ENCODE assay signal across 9 mouse cellular contexts in genomic region chr16:17181382-17181781, GRCm38 (mm10). TPM values are rescaled to one million over a fixed set of nuclear protein-coding genes. Genes with fewer than 3 reads are reported as not detected.
DNase-seq lines count a peak whose midpoint lies in the region; ATAC-seq lines count a peak whose summit lies in the region.
"Had no signal": no experiment of that assay in that cellular context is flagged by ENCODE, and none has a peak within 500 bp of the region (broad histone marks: within the 10 kb centered on the region; RNA-seq: fewer than 3 reads in every experiment).

No protein-coding gene starts in this region.

- no peak for ATAC-seq in kidney, embryonic 15.5 days (replicated peaks; ENCODE audit: low FRiP score)

- intact Hi-C loops in gastrocnemius, postnatal 14 days (cut with DNase I; ENCODE audit: low total_unique reads), result no loop called here

- H3K27me3 ChIP-seq in kidney, embryonic 15.5 days, result no peaks in the 10 kb centered on the region
- H3K27me3 ChIP-seq: limb, embryonic 15.5 days had no signal

- H3K27ac ChIP-seq in kidney, embryonic 15.5 days, result no peak overlapping the region
- H3K27ac ChIP-seq: limb, embryonic 15.5 days had no signal

- no peak overlapping the region for H3K4me2 ChIP-seq in kidney, embryonic 15.5 days
- H3K4me2 ChIP-seq: limb, embryonic 15.5 days had no signal

- 86% methylated on average over 4 of the region's 4 CpGs for whole genome bisulfite sequencing in kidney, embryonic 15.5 days

- H3K9ac ChIP-seq in kidney, embryonic 15.5 days, result no peak overlapping the region
- H3K9ac ChIP-seq: limb, embryonic 15.5 days had no signal

- no peak overlapping the region for H3K4me3 ChIP-seq in kidney, embryonic 15.5 days (replicated peaks)
- H3K4me3 ChIP-seq: limb, embryonic 15.5 days had no signal

- H3K36me3 ChIP-seq in kidney, embryonic 15.5 days, result peaks cover 36% of the 10 kb centered on the region

- no peaks in the 10 kb centered on the region for H3K9me3 ChIP-seq in kidney, embryonic 15.5 days (replicated peaks)
- H3K9me3 ChIP-seq: limb, embryonic 15.5 days had no signal

- no peaks in the 10 kb centered on the region for H3K4me1 ChIP-seq in kidney, embryonic 15.5 days
- H3K4me1 ChIP-seq: limb, embryonic 15.5 days had no signal

- DNase-seq in gastrocnemius, adult 18-20 months (ENCODE audit: low spot score), result peak; percentile 54
- DNase-seq in gastrocnemius, postnatal 14 days, result no peak
- peak; percentile 85 for DNase-seq in A20 (ENCODE audit: low read depth, low spot score)
- peak; percentile 88 for DNase-seq in gonadal fat pad, adult 2 months (ENCODE audit: low read depth)
- peak; percentile 66 for DNase-seq in lung, postnatal 25 days (ENCODE audit: low spot score)
- DNase-seq in testis, postnatal 14 days (ENCODE audit: low spot score), result no peak
- no peak for DNase-seq in urinary bladder, postnatal 25 days (ENCODE audit: low spot score)

RNA-seq across cellular contexts. Expression of gene Ube2l3, which starts 21.1 kb away (rescaled TPM):
- total RNA-seq in gastrocnemius, adult 18-20 months (2021), result 100 to 1,000 TPM; 146 to 149 TPM
- total RNA-seq in gastrocnemius, postnatal 14 days (2021), result 100 to 1,000 TPM; 144 TPM
- polyA plus RNA-seq in gonadal fat pad, adult 2 months (2012; rRNA removed), result 48.4 and 51.4 TPM in 2 replicates
- 360 and 379 TPM in 2 replicates for polyA plus RNA-seq in kidney, embryonic 15.5 days (2015; fragmentation: Nextera tagmentation; extraction: Ambion mirVana)

RNA-seq across cellular contexts. Expression of gene Rimbp3, which starts 27.0 kb away (rescaled TPM):
- under 1 TPM; 0.05 to 0.07 TPM for total RNA-seq in gastrocnemius, adult 18-20 months (2021)
- under 1 TPM in 1 of 2 experiments, not detected in 1; 0.10 TPM for total RNA-seq in gastrocnemius, postnatal 14 days (2021)
- polyA plus RNA-seq in gonadal fat pad, adult 2 months (2012; rRNA removed), result 0.36 and 0.88 TPM in 2 replicates
- 0.44 and 0.73 TPM in 2 replicates for polyA plus RNA-seq in kidney, embryonic 15.5 days (2015; fragmentation: Nextera tagmentation; extraction: Ambion mirVana)

RNA-seq across cellular contexts. Expression of gene Ccdc116, which starts 34.4 kb away (rescaled TPM):
- total RNA-seq in gastrocnemius, adult 18-20 months (2021), result under 1 TPM in 1 of 2 experiments, not detected in 1; 0.09 TPM
- total RNA-seq in gastrocnemius, postnatal 14 days (2021), result under 1 TPM in 1 of 2 experiments, not detected in 1; 0.13 TPM
- 0.84 and 1.5 TPM in 2 replicates for polyA plus RNA-seq in gonadal fat pad, adult 2 months (2012; rRNA removed)
- polyA plus RNA-seq in kidney, embryonic 15.5 days (2015; fragmentation: Nextera tagmentation; extraction: Ambion mirVana), result 0.53 and 0.60 TPM in 2 replicates

RNA-seq across cellular contexts. Expression of gene Ydjc, which starts 37.0 kb away (rescaled TPM):
- under 1 TPM in 1 of 2 experiments, not detected in 1; 0.17 TPM for total RNA-seq in gastrocnemius, adult 18-20 months (2021)
- under 1 TPM; 0.40 to 0.53 TPM for total RNA-seq in gastrocnemius, postnatal 14 days (2021)
- polyA plus RNA-seq in gonadal fat pad, adult 2 months (2012; rRNA removed), result 3.8 and 5.3 TPM in 2 replicates
- 10.5 and 11.5 TPM in 2 replicates for polyA plus RNA-seq in kidney, embryonic 15.5 days (2015; fragmentation: Nextera tagmentation; extraction: Ambion mirVana)

RNA-seq across cellular contexts. Expression of gene Sdf2l1, which starts 49.2 kb away (rescaled TPM):
- 1 to 10 TPM; 4.7 to 5.9 TPM for total RNA-seq in gastrocnemius, adult 18-20 months (2021)
- total RNA-seq in gastrocnemius, postnatal 14 days (2021), result 1 to 10 TPM; 3.4 to 6.1 TPM
- polyA plus RNA-seq in gonadal fat pad, adult 2 months (2012; rRNA removed), result 107 and 171 TPM in 2 replicates
- 94.1 and 94.2 TPM in 2 replicates for polyA plus RNA-seq in kidney, embryonic 15.5 days (2015; fragmentation: Nextera tagmentation; extraction: Ambion mirVana)

Comparison
In these comparisons a context has a peak if more than half of its experiments do, and no peak if none do; other contexts are left out.
1. DNase-seq: peak in gastrocnemius, adult 18-20 months (single experiment), A20 (single experiment), gonadal fat pad, adult 2 months (single experiment) and lung, postnatal 25 days (single experiment); none in gastrocnemius, postnatal 14 days (single experiment), testis, postnatal 14 days (single experiment) and urinary bladder, postnatal 25 days (single experiment).